Mouse (Mus musculus): ENCODE data around the gene Rnase13.

DNA sequence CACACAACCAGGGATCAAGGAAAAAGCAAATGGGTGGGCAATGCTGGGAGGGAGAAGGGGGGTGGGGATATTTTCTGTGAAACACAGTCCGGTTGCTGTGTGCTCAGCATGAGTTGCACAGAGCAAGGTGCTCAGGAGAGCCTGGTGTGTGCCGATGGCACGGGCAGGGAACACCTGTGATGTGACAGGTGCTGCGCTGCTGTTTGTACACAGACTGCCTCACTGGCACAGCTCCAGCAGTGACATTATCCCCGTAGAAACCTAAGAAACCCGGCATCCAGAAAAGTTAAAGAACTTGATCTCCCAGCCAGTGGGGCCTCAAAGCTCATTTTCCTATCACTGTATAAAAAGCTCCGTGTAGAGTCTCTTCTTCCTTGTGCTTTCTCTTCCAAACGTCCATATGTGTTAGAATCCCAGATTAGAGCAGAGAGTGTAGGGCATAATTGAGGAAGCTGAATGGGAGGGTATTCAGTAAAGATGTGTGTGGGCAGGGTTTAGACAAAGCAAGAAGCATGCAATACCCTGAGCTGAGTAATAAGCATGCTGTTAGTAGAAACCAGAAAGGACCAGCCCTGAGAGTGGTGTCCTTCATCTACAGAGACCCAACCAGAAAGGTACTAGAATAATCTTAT lies 25.9 kb downstream of the Rnase13 start:
- TF ChIP-seq CTCF (IDR thresholded peaks at IDR 0.05) (no peak), POLR2A (IDR thresholded peaks at IDR 0.05; ENCODE audit: insufficient read depth, low read depth, low read length) (no peak), EP300 (IDR thresholded peaks at IDR 0.05; ENCODE audit: insufficient read depth, low read depth, low read length) (no peak)

Data from heart, adult 2 months (tissue).